8 mouse cellular contexts compared by ENCODE assay signal in the genomic region with DNA sequence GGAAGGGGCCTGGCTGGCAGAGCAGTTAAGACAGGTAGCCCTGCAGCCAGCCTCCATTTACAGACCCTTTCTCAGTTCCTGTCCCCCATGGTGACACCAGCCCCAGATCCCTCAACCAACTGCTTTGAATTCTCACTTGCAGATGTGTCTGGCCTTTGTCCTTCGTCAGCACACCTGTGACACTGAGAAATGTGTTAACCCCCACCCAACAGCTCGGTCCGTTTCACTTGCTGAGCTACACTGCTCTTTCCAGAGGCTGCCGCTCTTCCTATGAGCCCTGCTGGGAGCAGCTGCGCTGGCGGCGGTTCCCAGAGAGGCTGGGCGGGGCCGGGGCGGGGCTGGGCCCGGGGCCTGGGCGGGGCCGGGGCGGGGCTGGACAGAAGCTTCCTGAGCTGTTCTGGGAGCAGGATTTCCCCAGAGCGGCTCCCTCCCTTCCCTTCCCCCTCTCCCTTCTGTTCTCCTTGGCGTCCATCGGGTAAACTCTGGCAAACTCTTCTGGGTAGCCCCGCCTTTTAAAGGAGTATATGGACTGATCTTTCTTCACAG.
A peak's percentile ranks its signal among the peaks of the same experiment; 100 is the strongest.
DNase-seq lines count a peak whose midpoint lies in the region; ATAC-seq and TF ChIP-seq lines count a peak whose summit lies in the region.

No protein-coding gene starts in this region.

- TF ChIP-seq CTCF in embryonic fibroblast, embryonic 13.5 days (IDR thresholded peaks at IDR 0.05; ENCODE audit: borderline replicate concordance, insufficient read depth, low read length): no peak
- no peak for TF ChIP-seq CTCF in lung, embryonic 14.5 days (IDR thresholded peaks at IDR 0.05; ENCODE audit: low read depth)

- H3K9me3 ChIP-seq in heart, embryonic 12.5 days (replicated peaks): no peaks in the 10 kb centered on the region
- no peaks in the 10 kb centered on the region for H3K9me3 ChIP-seq in lung, embryonic 14.5 days (ENCODE audit: low read depth, low read length)
- no peaks in the 10 kb centered on the region for H3K9me3 ChIP-seq in neural tube, embryonic 15.5 days (replicated peaks)

- H3K36me3 ChIP-seq in heart, embryonic 12.5 days: peaks cover 4% of the 10 kb centered on the region; the same call in 1 of the 2 replicates
- H3K36me3 ChIP-seq in lung, embryonic 14.5 days (ENCODE audit: insufficient read depth): no peaks in the 10 kb centered on the region
- no peaks in the 10 kb centered on the region for H3K36me3 ChIP-seq in neural tube, embryonic 15.5 days

- H3K4me1 ChIP-seq in embryonic fibroblast, embryonic 13.5 days (ENCODE audit: control insufficient read depth, insufficient read depth, low read length): peaks cover 16% of the 10 kb centered on the region
- H3K4me1 ChIP-seq in heart, embryonic 12.5 days (replicated peaks): peaks cover 56% of the 10 kb centered on the region
- H3K4me1 ChIP-seq in lung, embryonic 14.5 days (ENCODE audit: insufficient read depth): peaks cover 18% of the 10 kb centered on the region
- H3K4me1 ChIP-seq in neural tube, embryonic 15.5 days: peaks cover 66% of the 10 kb centered on the region

- peak overlapping the region; percentile 65 for H3K4me2 ChIP-seq in heart, embryonic 12.5 days
- H3K4me2 ChIP-seq in lung, embryonic 14.5 days: peak overlapping the region; percentile 56
- H3K4me2 ChIP-seq in neural tube, embryonic 15.5 days: peak overlapping the region; percentile 60

- 2% methylated on average over 18 of the region's 18 CpGs for whole genome bisulfite sequencing in heart, embryonic 12.5 days
- 1% methylated on average over 17 of the region's 18 CpGs for WGBS in lung, embryonic 14.5 days
- under 1% methylated on average over 18 of the region's 18 CpGs for WGBS in neural tube, embryonic 15.5 days

- H3K27me3 ChIP-seq in heart, embryonic 12.5 days (replicated peaks): no peaks in the 10 kb centered on the region
- no peaks in the 10 kb centered on the region for H3K27me3 ChIP-seq in lung, embryonic 14.5 days (ENCODE audit: insufficient read depth, low read length)
- H3K27me3 ChIP-seq in neural tube, embryonic 15.5 days (replicated peaks): no peaks in the 10 kb centered on the region

- peak; percentile 85 for TF ChIP-seq POLR2A in embryonic fibroblast, embryonic 13.5 days (IDR thresholded peaks at IDR 0.05; ENCODE audit: low read depth, low read length)

- ATAC-seq in heart, embryonic 12.5 days (ENCODE audit: insufficient number of reproducible peaks, low FRiP score): peak; percentile 93
- ATAC-seq in lung, embryonic 14.5 days (ENCODE audit: insufficient read depth): peak; percentile 94
- ATAC-seq in neural tube, embryonic 15.5 days (ENCODE audit: low FRiP score): peak; percentile 80

- H3K27ac ChIP-seq in embryonic fibroblast, embryonic 13.5 days (ENCODE audit: insufficient read depth, low read length): peak overlapping the region; percentile 76
- H3K27ac ChIP-seq in heart, embryonic 12.5 days (ENCODE audit: poor library complexity, severe bottlenecking): peak overlapping the region; percentile 80
- peak overlapping the region; percentile 82 for H3K27ac ChIP-seq in lung, embryonic 14.5 days (ENCODE audit: low read depth)
- peak overlapping the region; percentile 79 for H3K27ac ChIP-seq in neural tube, embryonic 15.5 days (replicated peaks)

- peak overlapping the region; percentile 55; the same call in 1 of the 2 replicates for H3K9ac ChIP-seq in heart, embryonic 12.5 days
- peak overlapping the region; percentile 27 for H3K9ac ChIP-seq in lung, embryonic 14.5 days
- H3K9ac ChIP-seq in neural tube, embryonic 15.5 days (replicated peaks): peak overlapping the region; percentile 31; the same call in 1 of the 2 replicates

- H3K4me3 ChIP-seq in embryonic fibroblast, embryonic 13.5 days (ENCODE audit: insufficient read depth, low read length): peak overlapping the region; percentile 18; the same call in 1 of the 2 replicates
- peak overlapping the region; percentile 33 for H3K4me3 ChIP-seq in heart, embryonic 12.5 days
- peak overlapping the region; percentile 22 for H3K4me3 ChIP-seq in lung, embryonic 14.5 days (ENCODE audit: low read depth, low read length)
- peak overlapping the region; percentile 28 for H3K4me3 ChIP-seq in neural tube, embryonic 15.5 days (replicated peaks)

- DNase-seq in ES-CJ7 (ENCODE audit: low read depth, low spot score): peak; percentile 92
- peak; percentile 37 to 50 for DNase-seq in adrenal gland, postnatal 4 days (ENCODE audit: low spot score in 2 of 2)
- peak; percentile 86 for DNase-seq in kidney, adult 9 months
- peak; percentile 94 for DNase-seq in lung, embryonic 14.5 days
- peak; percentile 79 for DNase-seq in thymus, postnatal 14 days

Comparison
In these comparisons a context has a peak if more than half of its experiments do, and no peak if none do; other contexts are left out.
1. Peak in every context shown above with its lines: DNase-seq, ATAC-seq, H3K4me3 ChIP-seq and H3K27ac ChIP-seq.
2. DNase-seq: peak in every context shown above with its lines; median percentile 94 in lung, embryonic 14.5 days; 92 in ES-CJ7; 86 in kidney, adult 9 months; 79 in thymus, postnatal 14 days; 44 in adrenal gland, postnatal 4 days.